Mouse (Mus musculus) forebrain, embryonic 14.5 days (tissue): ENCODE measurements at regions not wholly inside any gene's neighbourhood (a gene's known extent, or its start where the extent isn't known, plus 50 kb on each side); places are given as distances from the start of the nearest gene placed in this dataset.

Experiments used
- ATAC-seq: fragments of 200-750 bp; cut with Nextera tagmentation; 2 replicates; pipeline ENCODE4 v1.8.0; 2017; ENCODE audit warnings: mild to moderate bottlenecking, moderate library complexity
- DNase-seq: peaks from one replicate; pipeline ENCODE4 v3.0.0-alpha.2; 2015; ENCODE audit warnings: low spot score
- H3K27ac ChIP-seq: fragments of 300-500 bp; sonication (generic); 2 replicates; pipeline ENCODE4 v1.5.1; 2014; ENCODE audit warnings: low read depth, mild to moderate bottlenecking, control low read depth, low read length, moderate library complexity
- H3K27me3 ChIP-seq: fragments of 300-500 bp; sonication (generic); replicated peaks from 2 replicates; pipeline ENCODE4 v1.6.1; 2014; ENCODE audit warnings: low read length, control low read depth, mixed read lengths; ENCODE audit not compliant: control insufficient read depth, insufficient read depth
- H3K36me3 ChIP-seq: fragments of 300-500 bp; sonication (generic); 2 replicates; pipeline ENCODE4 v1.6.1; 2014; ENCODE audit warnings: low read length, control low read depth; ENCODE audit not compliant: control insufficient read depth, insufficient read depth
- H3K4me1 ChIP-seq: fragments of 300-500 bp; sonication (generic); 2 replicates; pipeline ENCODE4 v1.6.1; 2014; ENCODE audit warnings: antibody characterized with exemption, low read length, control low read depth; ENCODE audit not compliant: control insufficient read depth, insufficient read depth
- H3K4me2 ChIP-seq: fragments of 300-500 bp; sonication (generic); 2 replicates; pipeline ENCODE4 v1.6.1; 2014; ENCODE audit warnings: mild to moderate bottlenecking, control low read depth, low read length
- H3K4me3 ChIP-seq: fragments of 300-500 bp; sonication (generic); 2 replicates; pipeline ENCODE4 v1.5.1; 2014; ENCODE audit warnings: low read depth, low read length, control low read depth
- H3K9ac ChIP-seq: fragments of 300-500 bp; sonication (generic); 2 replicates; pipeline ENCODE4 v1.6.1; 2014; ENCODE audit warnings: mild to moderate bottlenecking, low read length, control low read depth, moderate library complexity
- H3K9me3 ChIP-seq: fragments of 300-500 bp; sonication (generic); replicated peaks from 2 replicates; pipeline ENCODE4 v1.6.1; 2016; ENCODE audit warnings: low read length, control low read depth, mixed read lengths; ENCODE audit not compliant: control insufficient read depth
- WGBS: fragments of 180-500 bp; shearing (Covaris S2); extraction: QIAGEN DNeasy Blood & Tissue Kit; methylation state at CpG from one replicate; pipeline ENCODE4 v1.1.7; 2014; 5-methylcytosine and 5-hydroxymethylcytosine counted together

DNA sequence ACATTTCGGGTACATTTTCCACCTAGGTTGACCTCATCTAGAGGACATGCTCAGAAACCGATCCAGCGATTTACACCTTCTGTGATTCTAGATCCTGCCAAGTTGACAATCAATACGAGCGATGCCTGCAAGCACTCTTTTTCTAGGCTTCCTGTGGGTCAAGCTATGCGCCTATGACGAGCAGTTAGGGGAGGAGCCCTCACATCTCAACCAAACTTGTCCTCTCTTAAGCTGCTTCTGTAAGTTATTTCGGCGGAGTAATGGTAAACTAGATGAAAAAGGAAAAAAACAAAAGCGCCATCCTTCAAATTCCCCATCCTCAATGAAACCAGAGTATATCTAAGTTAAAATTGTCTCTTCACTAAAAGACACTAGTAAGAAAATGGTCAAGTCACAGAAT lies 858.5 kb downstream of the Zfp704 start:
- Histone ChIP-seq H3K9me3 (no peaks in the 10 kb centered on the region), H3K36me3 (no peaks in the 10 kb centered on the region), H3K27me3 (no peaks in the 10 kb centered on the region), H3K27ac (no peak overlapping the region), H3K4me1 (peaks cover 5% of the 10 kb centered on the region; the same call in 1 of the 2 replicates), H3K4me2 (no peak overlapping the region), H3K4me3 (no peak overlapping the region), H3K9ac (no peak overlapping the region)
- no peak for DNase-seq
- ATAC-seq = no peak
- 95% methylated on average over 10 of the region's 10 CpGs for WGBS

DNA sequence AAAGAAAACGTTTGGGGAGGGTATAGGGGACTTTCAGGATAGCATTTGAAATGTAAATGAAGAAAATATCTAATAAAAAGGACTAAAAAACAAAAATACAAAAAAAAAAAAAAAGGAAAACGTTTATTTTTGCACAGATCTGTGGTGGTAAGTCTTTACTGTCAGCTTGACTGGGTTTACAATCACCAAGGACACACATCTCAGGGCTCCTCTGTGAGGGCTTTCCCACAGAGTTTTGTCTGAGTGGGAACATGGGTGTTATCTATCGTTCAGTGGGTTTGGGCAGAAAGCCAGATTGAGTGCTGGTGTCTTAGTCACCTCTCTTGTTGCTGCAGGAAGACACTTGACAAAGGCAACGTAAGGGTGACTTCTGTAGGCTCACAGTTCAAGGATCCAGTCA lies 859.0 kb downstream of the Zfp704 start:
- WGBS = 66% methylated on average over 4 of the region's 4 CpGs
- H3K9ac ChIP-seq = no peak overlapping the region

DNA sequence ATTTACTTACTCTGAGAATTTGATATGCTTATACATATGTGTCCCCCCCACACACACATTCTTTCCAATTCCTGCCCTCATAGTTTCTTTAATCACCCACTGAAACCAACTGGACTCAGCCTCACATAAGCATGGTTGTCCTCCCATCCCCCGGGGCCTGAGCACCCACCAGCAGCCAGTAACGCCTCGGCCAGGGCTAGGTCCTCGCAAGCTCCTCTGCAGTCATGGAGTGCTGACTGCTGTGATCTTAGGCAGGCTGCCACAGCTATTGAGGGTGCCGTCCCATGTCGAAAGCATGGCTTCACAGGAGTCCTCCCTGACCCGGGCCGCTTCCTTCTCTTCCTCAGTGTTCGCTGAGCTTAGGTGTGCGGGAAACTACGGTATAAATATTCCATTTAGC lies 859.7 kb downstream of the Zfp704 start:
- Histone ChIP-seq H3K27ac (no peak overlapping the region), H3K36me3 (no peaks in the 10 kb centered on the region), H3K4me1 (peaks cover 5% of the 10 kb centered on the region; the same call in 1 of the 2 replicates), H3K4me3 (no peak overlapping the region), H3K27me3 (no peaks in the 10 kb centered on the region), H3K9ac (no peak overlapping the region), H3K9me3 (no peaks in the 10 kb centered on the region), H3K4me2 (no peak overlapping the region)
- ATAC-seq = no peak
- no peak for DNase-seq
- WGBS = 88% methylated on average over 11 of the region's 11 CpGs

More for the DNA sequence above, 859.0 kb downstream of the Zfp704 start:
- H3K27me3 ChIP-seq = no peaks in the 10 kb centered on the region
- H3K9me3 ChIP-seq = no peaks in the 10 kb centered on the region
- H3K27ac ChIP-seq = no peak overlapping the region
- no peaks in the 10 kb centered on the region for H3K36me3 ChIP-seq
- ATAC-seq (no peak), DNase-seq (no peak)
- H3K4me3 ChIP-seq = no peak overlapping the region
- H3K4me2 ChIP-seq = no peak overlapping the region
- H3K4me1 ChIP-seq = peaks cover 5% of the 10 kb centered on the region; the same call in 1 of the 2 replicates

DNA sequence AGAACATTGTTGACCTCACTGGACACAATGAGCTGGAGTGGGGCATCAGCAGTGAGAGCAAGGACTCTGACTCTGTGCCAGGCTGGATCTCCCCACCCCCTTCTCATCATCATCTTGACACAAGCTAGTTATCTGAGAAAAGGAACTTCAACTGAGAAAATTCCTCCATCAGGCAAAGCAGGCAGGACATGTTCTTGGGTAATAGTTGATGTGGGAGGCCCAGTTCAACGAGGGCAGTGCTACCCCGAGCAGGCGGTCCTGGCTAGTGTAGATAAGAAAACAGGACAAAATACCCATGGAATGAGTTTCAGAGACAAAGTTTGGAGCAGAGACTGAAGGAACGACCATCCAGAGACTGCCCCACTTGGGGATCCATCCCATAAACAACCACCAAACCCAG lies 862.7 kb downstream of the Zfp704 start:
- Histone ChIP-seq H3K27me3 (no peaks in the 10 kb centered on the region), H3K4me3 (no peak overlapping the region), H3K9ac (no peak overlapping the region), H3K4me2 (no peak overlapping the region), H3K27ac (no peak overlapping the region), H3K9me3 (no peaks in the 10 kb centered on the region), H3K4me1 (no peaks in the 10 kb centered on the region), H3K36me3 (no peaks in the 10 kb centered on the region)
- ATAC-seq (no peak), DNase-seq (no peak)
- WGBS = 97% methylated on average over 4 of the region's 4 CpGs

- no peak for DNase-seq
- H3K9me3 ChIP-seq = no peaks in the 10 kb centered on the region
- no peaks in the 10 kb centered on the region for H3K4me1 ChIP-seq
- no peak overlapping the region for H3K4me2 ChIP-seq
- no peak overlapping the region for H3K27ac ChIP-seq
- 91% methylated on average over 3 of the region's 3 CpGs for WGBS
- H3K27me3 ChIP-seq = no peaks in the 10 kb centered on the region
- H3K9ac ChIP-seq = no peak overlapping the region
- H3K4me3 ChIP-seq = no peak overlapping the region
- no peak for ATAC-seq
- no peaks in the 10 kb centered on the region for H3K36me3 ChIP-seq
Observed at GRCm38 (mm10) chr3:8746677-8747076, 863.2 kb downstream of the Zfp704 start.

DNA sequence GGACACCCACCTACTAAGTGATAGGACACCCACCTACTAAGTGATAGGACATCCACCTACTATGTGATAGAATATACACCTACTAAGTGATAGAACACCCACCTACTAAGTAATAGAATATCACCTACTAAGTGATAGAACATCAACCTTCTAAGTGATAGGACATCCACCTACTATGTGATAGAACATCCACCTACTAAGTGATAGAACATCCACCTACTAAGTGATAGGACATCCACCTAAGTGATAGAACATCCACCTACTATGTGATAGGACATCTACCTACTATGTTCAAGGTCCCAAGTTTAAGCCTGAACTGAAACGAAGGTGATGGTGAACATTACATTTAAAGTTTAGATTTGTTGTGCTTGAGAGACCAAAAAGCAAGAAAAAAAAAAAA lies 863.8 kb downstream of the Zfp704 start:
- WGBS = 87% methylated on average over 1 of the region's 1 CpGs
- no peaks in the 10 kb centered on the region for H3K9me3 ChIP-seq

DNA sequence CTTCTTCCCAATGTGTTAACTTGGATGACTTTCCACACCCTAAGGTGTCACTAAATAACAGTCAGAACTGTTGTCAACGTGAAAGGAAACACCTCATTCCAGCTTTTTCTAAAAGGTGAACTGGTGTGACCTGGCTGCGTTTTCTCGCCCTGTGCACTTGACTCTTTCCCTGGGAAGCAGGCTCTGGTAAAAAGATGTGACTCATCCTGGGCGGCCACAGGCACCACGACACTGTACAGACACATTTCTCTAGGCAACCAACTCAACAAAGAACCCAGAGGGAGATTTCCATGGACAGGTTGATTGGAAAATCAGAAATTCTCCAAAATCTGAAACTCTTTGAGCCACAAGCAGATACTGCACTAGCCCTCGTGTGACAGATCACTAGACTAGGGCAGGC lies 865.0 kb downstream of the Zfp704 start:
- Histone ChIP-seq H3K9ac (no peak overlapping the region), H3K4me1 (no peaks in the 10 kb centered on the region), H3K4me2 (no peak overlapping the region), H3K36me3 (no peaks in the 10 kb centered on the region), H3K27me3 (no peaks in the 10 kb centered on the region), H3K9me3 (no peaks in the 10 kb centered on the region), H3K4me3 (no peak overlapping the region), H3K27ac (no peak overlapping the region)
- ATAC-seq (no peak), DNase-seq (no peak)
- WGBS = 84% methylated on average over 6 of the region's 6 CpGs

More for the DNA sequence above, 863.8 kb downstream of the Zfp704 start:
- Histone ChIP-seq H3K9ac (no peak overlapping the region), H3K27ac (no peak overlapping the region), H3K4me2 (no peak overlapping the region), H3K27me3 (no peaks in the 10 kb centered on the region), H3K4me1 (no peaks in the 10 kb centered on the region), H3K36me3 (no peaks in the 10 kb centered on the region), H3K4me3 (no peak overlapping the region)
- no peak for ATAC-seq
- DNase-seq = no peak

DNA sequence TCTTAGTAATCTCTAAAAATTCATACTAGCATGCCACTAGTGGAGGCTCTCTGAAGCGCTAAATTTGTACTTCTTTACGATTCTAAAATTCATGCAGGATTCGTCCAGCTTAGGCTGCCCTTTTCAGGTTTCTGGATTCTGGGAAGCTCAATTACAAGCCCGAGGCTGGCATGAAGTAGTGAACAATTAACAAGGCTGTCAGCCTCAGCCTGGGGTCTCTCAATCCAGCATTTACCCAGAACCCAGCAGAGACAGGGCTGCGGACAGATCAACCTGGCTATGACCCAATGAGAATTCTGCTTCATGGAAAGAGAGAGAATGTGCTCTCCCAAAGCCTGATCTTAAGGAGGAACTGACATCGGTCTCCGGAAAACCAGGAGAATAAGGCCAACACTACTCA lies 866.2 kb downstream of the Zfp704 start:
- 72% methylated on average over 7 of the region's 7 CpGs for WGBS
- H3K4me3 ChIP-seq = no peak overlapping the region
- H3K9me3 ChIP-seq = no peaks in the 10 kb centered on the region
- H3K4me2 ChIP-seq = no peak overlapping the region
- no peaks in the 10 kb centered on the region for H3K36me3 ChIP-seq
- H3K9ac ChIP-seq = no peak overlapping the region
- H3K4me1 ChIP-seq = no peaks in the 10 kb centered on the region
- DNase-seq (no peak), ATAC-seq (no peak)
- H3K27ac ChIP-seq = no peak overlapping the region
- H3K27me3 ChIP-seq = no peaks in the 10 kb centered on the region

DNA sequence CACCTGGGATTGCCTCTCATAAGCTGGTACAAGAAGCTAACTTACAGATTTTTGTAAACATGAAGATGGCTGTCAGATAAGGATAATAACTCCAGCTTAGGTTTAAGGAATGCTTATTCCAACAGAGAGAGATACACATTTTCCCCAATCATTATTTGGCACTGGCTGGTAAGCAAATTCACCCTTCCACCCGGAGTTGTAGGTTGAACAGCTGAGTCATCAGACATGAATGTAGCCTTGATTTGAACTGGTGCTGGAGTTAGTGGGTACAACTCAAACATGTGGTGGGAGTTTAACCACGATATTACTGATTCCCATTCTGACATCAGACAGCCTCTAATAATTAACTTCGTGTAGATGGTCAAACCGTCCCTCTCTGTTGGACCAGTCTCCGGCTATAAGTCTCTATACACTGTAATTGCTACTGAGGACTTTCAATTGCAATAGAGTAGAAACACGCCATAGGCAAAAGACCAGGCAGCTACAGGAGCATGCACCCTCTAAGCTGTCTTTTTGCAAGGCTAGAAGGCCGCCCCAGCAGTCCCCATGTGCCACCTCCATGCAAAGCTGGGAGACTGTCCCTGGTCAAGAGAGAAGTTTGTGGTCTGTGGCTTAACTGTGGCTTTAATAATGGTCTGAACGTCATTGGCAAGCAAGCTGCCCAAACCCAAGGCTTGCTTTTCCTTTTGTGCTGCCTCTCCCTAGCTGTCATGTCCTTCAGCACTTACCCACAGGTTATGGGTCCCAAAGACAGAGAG lies 868.4 kb downstream of the Zfp704 start:
- H3K36me3 ChIP-seq = no peaks in the 10 kb centered on the region
- no peak for DNase-seq
- no peak overlapping the region for H3K27ac ChIP-seq
- no peak overlapping the region for H3K4me3 ChIP-seq
- H3K4me2 ChIP-seq = no peak overlapping the region
- H3K27me3 ChIP-seq = no peaks in the 10 kb centered on the region
- H3K9me3 ChIP-seq = no peaks in the 10 kb centered on the region
- 89% methylated on average over 8 of the region's 8 CpGs for WGBS
- ATAC-seq = no peak
- no peak overlapping the region for H3K9ac ChIP-seq
- peaks cover 1% of the 10 kb centered on the region for H3K4me1 ChIP-seq
